Mouse (Mus musculus): ENCODE results near the gene Maco1. TPM values are rescaled to one million over a fixed set of nuclear protein-coding genes. Genes with fewer than 3 reads are reported as not detected.
"Not testable (repeated sequence)": the region's sequence is repeated elsewhere in the genome, so short reads cannot be mapped to it uniquely, and the experiment has no call there.

Gene Maco1
- polyA plus RNA-seq, 1 experiment from 2014 or later = 31.4 TPM

GRCm38 (mm10) chr4:134798861-134799260 lies 54.3 kb downstream of the Maco1 start:
- 55% methylated on average over 3 of the region's 3 CpGs for WGBS
- Histone ChIP-seq H3K27me3 (ENCODE audit: insufficient read depth, poor library complexity, severe bottlenecking) (no peaks in the 10 kb centered on the region), H3K9me3 (no peaks in the 10 kb centered on the region), H3K4me3 (no peak overlapping the region), H3K36me3 (peaks cover 28% of the 10 kb centered on the region), H3K27ac (no peak overlapping the region), H3K4me1 (peaks cover 37% of the 10 kb centered on the region)
- no peak for DNase-seq (ENCODE audit: low spot score)

GRCm38 (mm10) chr4:134797621-134798020 lies 55.5 kb downstream of the Maco1 start:
- DNase-seq (ENCODE audit: low spot score) = no peak
- Histone ChIP-seq H3K4me3 (no peak overlapping the region), H3K27me3 (ENCODE audit: insufficient read depth, poor library complexity, severe bottlenecking) (no peaks in the 10 kb centered on the region), H3K9me3 (no peaks in the 10 kb centered on the region), H3K27ac (peak overlapping the region; percentile 47; the same call in 1 of the 2 replicates), H3K36me3 (peaks cover 17% of the 10 kb centered on the region), H3K4me1 (peaks cover 37% of the 10 kb centered on the region)
- 75% methylated on average over 6 of the region's 6 CpGs for WGBS

- WGBS = 26% methylated on average over 7 of the region's 7 CpGs
Observed at GRCm38 (mm10) chr4:134796581-134797361, 56.4 kb downstream of the Maco1 start.

GRCm38 (mm10) chr4:134795819-134796485 lies 57.2 kb downstream of the Maco1 start:
- DNase-seq (ENCODE audit: low spot score) = no peak
- no peak overlapping the region for H3K4me3 ChIP-seq
- WGBS = 75% methylated on average over 5 of the region's 5 CpGs
- H3K27ac ChIP-seq = no peak overlapping the region
- H3K9me3 ChIP-seq = no peaks in the 10 kb centered on the region
- 0 out of 2 replicates have a peak, but pooled peaks cover 2% of the 10 kb centered on the region for H3K36me3 ChIP-seq
- peaks cover 31% of the 10 kb centered on the region for H3K4me1 ChIP-seq
- H3K27me3 ChIP-seq (ENCODE audit: insufficient read depth, poor library complexity, severe bottlenecking) = no peaks in the 10 kb centered on the region

More at GRCm38 (mm10) chr4:134796581-134797361, 56.4 kb downstream of the Maco1 start:
- DNase-seq (ENCODE audit: low spot score) = no peak
- Histone ChIP-seq H3K27ac (peak overlapping the region; percentile 47; the same call in 1 of the 2 replicates), H3K4me1 (peaks cover 31% of the 10 kb centered on the region), H3K27me3 (ENCODE audit: insufficient read depth, poor library complexity, severe bottlenecking) (no peaks in the 10 kb centered on the region), H3K4me3 (no peak overlapping the region), H3K36me3 (peaks cover 8% of the 10 kb centered on the region), H3K9me3 (no peaks in the 10 kb centered on the region)

GRCm38 (mm10) chr4:134794959-134795358 lies 58.2 kb downstream of the Maco1 start:
- H3K36me3 ChIP-seq; DNase-seq (ENCODE audit: low spot score); H3K9me3 ChIP-seq; H3K27me3 ChIP-seq (ENCODE audit: insufficient read depth, poor library complexity, severe bottlenecking); H3K27ac ChIP-seq; H3K4me3 ChIP-seq: not testable (repeated sequence)
- H3K4me1 ChIP-seq = peaks cover 29% of the 10 kb centered on the region

GRCm38 (mm10) chr4:134793213-134793956 lies 59.8 kb downstream of the Maco1 start:
- 45% methylated on average over 10 of the region's 10 CpGs for WGBS
- no peaks in the 10 kb centered on the region for H3K27me3 ChIP-seq (ENCODE audit: insufficient read depth, poor library complexity, severe bottlenecking)
- H3K4me1 ChIP-seq = peaks cover 20% of the 10 kb centered on the region
- H3K9me3 ChIP-seq = no peaks in the 10 kb centered on the region
- no peak for DNase-seq (ENCODE audit: low spot score)
- H3K27ac ChIP-seq = no peak overlapping the region
- no peaks in the 10 kb centered on the region for H3K36me3 ChIP-seq
- H3K4me3 ChIP-seq = no peak overlapping the region

- Histone ChIP-seq H3K27ac (no peak overlapping the region), H3K27me3 (ENCODE audit: insufficient read depth, poor library complexity, severe bottlenecking) (no peaks in the 10 kb centered on the region), H3K4me1 (peaks cover 19% of the 10 kb centered on the region), H3K9me3 (no peaks in the 10 kb centered on the region), H3K4me3 (no peak overlapping the region), H3K36me3 (no peaks in the 10 kb centered on the region)
- 58% methylated on average over 6 of the region's 6 CpGs for WGBS
- DNase-seq (ENCODE audit: low spot score) = no peak
Observed at GRCm38 (mm10) chr4:134791731-134792130, 61.4 kb downstream of the Maco1 start.

- Histone ChIP-seq H3K27me3 (ENCODE audit: insufficient read depth, poor library complexity, severe bottlenecking) (no peaks in the 10 kb centered on the region), H3K4me1 (peaks cover 10% of the 10 kb centered on the region), H3K36me3 (no peaks in the 10 kb centered on the region), H3K9me3 (no peaks in the 10 kb centered on the region), H3K27ac (no peak overlapping the region), H3K4me3 (no peak overlapping the region; the same call in 1 of the 2 replicates)
- DNase-seq (ENCODE audit: low spot score) = no peak
- 30% methylated on average over 10 of the region's 10 CpGs for WGBS
Observed at GRCm38 (mm10) chr4:134786946-134787345, 66.2 kb downstream of the Maco1 start.

GRCm38 (mm10) chr4:134784701-134785100 lies 68.4 kb downstream of the Maco1 start:
- H3K27me3 ChIP-seq (ENCODE audit: insufficient read depth, poor library complexity, severe bottlenecking) = no peaks in the 10 kb centered on the region
- DNase-seq (ENCODE audit: low spot score) = no peak
- H3K4me3 ChIP-seq = no peak overlapping the region
- no peaks in the 10 kb centered on the region for H3K9me3 ChIP-seq
- no peak overlapping the region for H3K27ac ChIP-seq
- no peaks in the 10 kb centered on the region for H3K36me3 ChIP-seq
- 46% methylated on average over 5 of the region's 5 CpGs for WGBS
- H3K4me1 ChIP-seq = peaks cover 14% of the 10 kb centered on the region

- H3K27me3 ChIP-seq (ENCODE audit: insufficient read depth, poor library complexity, severe bottlenecking) = no peaks in the 10 kb centered on the region
- H3K27ac ChIP-seq = peak overlapping the region; percentile 54; the same call in 1 of the 2 replicates
- DNase-seq (ENCODE audit: low spot score) = no peak
- H3K4me1 ChIP-seq = peaks cover 31% of the 10 kb centered on the region
- H3K36me3 ChIP-seq = no peaks in the 10 kb centered on the region
- H3K4me3 ChIP-seq = no peak overlapping the region
- WGBS = 44% methylated on average over 14 of the region's 14 CpGs
- H3K9me3 ChIP-seq = no peaks in the 10 kb centered on the region
Observed at GRCm38 (mm10) chr4:134779136-134779934, 73.8 kb downstream of the Maco1 start.

GRCm38 (mm10) chr4:134776246-134776645 lies 76.9 kb downstream of the Maco1 start:
- WGBS = 76% methylated on average over 7 of the region's 7 CpGs
- H3K4me1 ChIP-seq = peaks cover 45% of the 10 kb centered on the region
- H3K27me3 ChIP-seq (ENCODE audit: insufficient read depth, poor library complexity, severe bottlenecking) = no peaks in the 10 kb centered on the region

GRCm38 (mm10) chr4:134775234-134775944 lies 77.8 kb downstream of the Maco1 start:
- no peak for DNase-seq (ENCODE audit: low spot score)
- WGBS = 51% methylated on average over 14 of the region's 14 CpGs
- no peaks in the 10 kb centered on the region for H3K9me3 ChIP-seq
- H3K27ac ChIP-seq = no peak overlapping the region
- H3K27me3 ChIP-seq (ENCODE audit: insufficient read depth, poor library complexity, severe bottlenecking) = peaks cover 2% of the 10 kb centered on the region; the same call in 1 of the 2 replicates
- H3K4me3 ChIP-seq = no peak overlapping the region
- peaks cover 45% of the 10 kb centered on the region for H3K4me1 ChIP-seq
- H3K36me3 ChIP-seq = no peaks in the 10 kb centered on the region

More at GRCm38 (mm10) chr4:134776246-134776645, 76.9 kb downstream of the Maco1 start:
- Histone ChIP-seq H3K4me3 (no peak overlapping the region), H3K27ac (no peak overlapping the region), H3K36me3 (no peaks in the 10 kb centered on the region), H3K9me3 (no peaks in the 10 kb centered on the region)
- DNase-seq (ENCODE audit: low spot score) = no peak

All from heart, embryonic 10.5 days (tissue).